9 mouse cellular contexts compared by ENCODE assay signal in genomic region chr1:46970470-46970869, GRCm38 (mm10).
DNase-seq lines count a peak whose midpoint lies in the region; ATAC-seq lines count a peak whose summit lies in the region.
"Had no signal": no experiment of that assay in that cellular context is flagged by ENCODE, and none has a peak within 500 bp of the region (broad histone marks: within the 10 kb centered on the region; RNA-seq: fewer than 3 reads in every experiment).

No protein-coding gene starts in this region.

- no peak overlapping the region for H3K9ac ChIP-seq in hindbrain, embryonic 14.5 days
- H3K9ac ChIP-seq in hindbrain, embryonic 16.5 days (ENCODE audit: low read depth, low read length): no peak overlapping the region
- no peak overlapping the region for H3K9ac ChIP-seq in embryonic facial prominence, embryonic 14.5 days (ENCODE audit: low read depth, low read length)
- no peak overlapping the region for H3K9ac ChIP-seq in intestine, embryonic 16.5 days (ENCODE audit: low read depth, low read length)
- no peak overlapping the region for H3K9ac ChIP-seq in forebrain, embryonic 12.5 days
- H3K9ac ChIP-seq: limb, embryonic 12.5 days had no signal

- DNase-seq in hindbrain, embryonic 14.5 days (ENCODE audit: low spot score): peak; percentile 38
- DNase-seq in B cell, adult 2 months: peak; percentile 77 to 79
- peak; percentile 28 to 79 for DNase-seq in adrenal gland, adult (ENCODE audit: inconsistent age in 2 of 2, low spot score in 1 of 2)
- DNase-seq in embryonic facial prominence, embryonic 14.5 days (ENCODE audit: low spot score): peak; percentile 33

- 54% methylated on average over 3 of the region's 3 CpGs for WGBS in hindbrain, embryonic 14.5 days
- WGBS in hindbrain, embryonic 16.5 days: 49% methylated on average over 3 of the region's 3 CpGs
- 45% methylated on average over 3 of the region's 3 CpGs for WGBS in embryonic facial prominence, embryonic 14.5 days
- 32% methylated on average over 3 of the region's 3 CpGs for WGBS in intestine, embryonic 16.5 days
- 66% methylated on average over 3 of the region's 3 CpGs for WGBS in forebrain, embryonic 12.5 days

- no peak for ATAC-seq in hindbrain, embryonic 14.5 days (ENCODE audit: low FRiP score)
- ATAC-seq in hindbrain, embryonic 16.5 days: no peak
- no peak for ATAC-seq in embryonic facial prominence, embryonic 14.5 days (ENCODE audit: low read depth)
- ATAC-seq in intestine, embryonic 16.5 days: no peak
- ATAC-seq in megakaryocyte-erythroid progenitor cell, adult 5-6 weeks (replicated peaks; ENCODE audit: low FRiP score, low TSS enrichment, poor library complexity, severe bottlenecking): peak; percentile 74
- no peak for ATAC-seq in forebrain, embryonic 12.5 days (ENCODE audit: low FRiP score)

- H3K4me1 ChIP-seq in hindbrain, embryonic 14.5 days (replicated peaks; ENCODE audit: control insufficient read depth, insufficient read depth, low read length): no peaks in the 10 kb centered on the region
- H3K4me1 ChIP-seq in hindbrain, embryonic 16.5 days (ENCODE audit: control insufficient read depth, insufficient read depth, low read depth, low read length): no peaks in the 10 kb centered on the region
- H3K4me1 ChIP-seq in embryonic facial prominence, embryonic 14.5 days (ENCODE audit: control insufficient read depth, insufficient read depth, low read length): no peaks in the 10 kb centered on the region
- no peaks in the 10 kb centered on the region for H3K4me1 ChIP-seq in intestine, embryonic 16.5 days (ENCODE audit: control insufficient read depth, insufficient read depth, low read length)
- no peaks in the 10 kb centered on the region for H3K4me1 ChIP-seq in forebrain, embryonic 12.5 days
- H3K4me1 ChIP-seq: limb, embryonic 12.5 days had no signal

- no peaks in the 10 kb centered on the region for H3K36me3 ChIP-seq in hindbrain, embryonic 14.5 days (replicated peaks; ENCODE audit: control insufficient read depth, insufficient read depth)
- H3K36me3 ChIP-seq in hindbrain, embryonic 16.5 days (ENCODE audit: control insufficient read depth, insufficient read depth, low read length): no peaks in the 10 kb centered on the region
- no peaks in the 10 kb centered on the region for H3K36me3 ChIP-seq in embryonic facial prominence, embryonic 14.5 days (ENCODE audit: control insufficient read depth, insufficient read depth, low read length)
- H3K36me3 ChIP-seq in intestine, embryonic 16.5 days (ENCODE audit: control insufficient read depth, insufficient read depth, low read length): no peaks in the 10 kb centered on the region
- H3K36me3 ChIP-seq in forebrain, embryonic 12.5 days (replicated peaks): no peaks in the 10 kb centered on the region
- H3K36me3 ChIP-seq: limb, embryonic 12.5 days had no signal

- H3K27ac ChIP-seq in hindbrain, embryonic 14.5 days: no peak overlapping the region
- H3K27ac ChIP-seq in hindbrain, embryonic 16.5 days (ENCODE audit: low read depth, low read length): no peak overlapping the region
- no peak overlapping the region for H3K27ac ChIP-seq in embryonic facial prominence, embryonic 14.5 days (replicated peaks; ENCODE audit: low read depth, low read length)
- H3K27ac ChIP-seq in intestine, embryonic 16.5 days (ENCODE audit: low read length): no peak overlapping the region
- no peak overlapping the region for H3K27ac ChIP-seq in forebrain, embryonic 12.5 days
- H3K27ac ChIP-seq: limb, embryonic 12.5 days had no signal

- no peak overlapping the region for H3K4me3 ChIP-seq in hindbrain, embryonic 14.5 days (replicated peaks; ENCODE audit: low read length)
- no peak overlapping the region for H3K4me3 ChIP-seq in hindbrain, embryonic 16.5 days (ENCODE audit: low read length)
- H3K4me3 ChIP-seq in embryonic facial prominence, embryonic 14.5 days (ENCODE audit: low read depth, low read length): no peak overlapping the region
- H3K4me3 ChIP-seq in intestine, embryonic 16.5 days (ENCODE audit: low read length): no peak overlapping the region
- no peak overlapping the region for H3K4me3 ChIP-seq in forebrain, embryonic 12.5 days (replicated peaks)
- H3K4me3 ChIP-seq: limb, embryonic 12.5 days had no signal

- H3K27me3 ChIP-seq in hindbrain, embryonic 14.5 days (ENCODE audit: control insufficient read depth, insufficient read depth, low read length): no peaks in the 10 kb centered on the region
- no peaks in the 10 kb centered on the region for H3K27me3 ChIP-seq in hindbrain, embryonic 16.5 days (replicated peaks; ENCODE audit: control insufficient read depth, insufficient read depth, low read length)
- no peaks in the 10 kb centered on the region for H3K27me3 ChIP-seq in embryonic facial prominence, embryonic 14.5 days (replicated peaks; ENCODE audit: control insufficient read depth, insufficient read depth, low read length)
- no peaks in the 10 kb centered on the region for H3K27me3 ChIP-seq in intestine, embryonic 16.5 days (replicated peaks; ENCODE audit: control insufficient read depth, insufficient read depth, low read length)
- no peaks in the 10 kb centered on the region for H3K27me3 ChIP-seq in forebrain, embryonic 12.5 days
- H3K27me3 ChIP-seq: limb, embryonic 12.5 days had no signal

- no peaks in the 10 kb centered on the region for H3K9me3 ChIP-seq in hindbrain, embryonic 14.5 days (ENCODE audit: control insufficient read depth, low read length)
- H3K9me3 ChIP-seq in hindbrain, embryonic 16.5 days (ENCODE audit: control insufficient read depth, low read length): no peaks in the 10 kb centered on the region
- no peaks in the 10 kb centered on the region for H3K9me3 ChIP-seq in embryonic facial prominence, embryonic 14.5 days (ENCODE audit: control insufficient read depth, low read length)
- no peaks in the 10 kb centered on the region for H3K9me3 ChIP-seq in intestine, embryonic 16.5 days (ENCODE audit: control insufficient read depth, low read length)
- no peaks in the 10 kb centered on the region for H3K9me3 ChIP-seq in forebrain, embryonic 12.5 days
- H3K9me3 ChIP-seq: limb, embryonic 12.5 days had no signal

- no peak overlapping the region for H3K4me2 ChIP-seq in hindbrain, embryonic 14.5 days (replicated peaks)
- H3K4me2 ChIP-seq in hindbrain, embryonic 16.5 days (ENCODE audit: low read length): no peak overlapping the region
- no peak overlapping the region for H3K4me2 ChIP-seq in embryonic facial prominence, embryonic 14.5 days (ENCODE audit: low read depth, low read length)
- 0 out of 2 replicates have a peak overlapping the region, but pooled peaks have one; percentile 12 for H3K4me2 ChIP-seq in intestine, embryonic 16.5 days (ENCODE audit: low read depth, low read length)
- no peak overlapping the region for H3K4me2 ChIP-seq in forebrain, embryonic 12.5 days
- H3K4me2 ChIP-seq: limb, embryonic 12.5 days had no signal
